1 mouse cellular context compared by ENCODE assay signal in the genomic region with DNA sequence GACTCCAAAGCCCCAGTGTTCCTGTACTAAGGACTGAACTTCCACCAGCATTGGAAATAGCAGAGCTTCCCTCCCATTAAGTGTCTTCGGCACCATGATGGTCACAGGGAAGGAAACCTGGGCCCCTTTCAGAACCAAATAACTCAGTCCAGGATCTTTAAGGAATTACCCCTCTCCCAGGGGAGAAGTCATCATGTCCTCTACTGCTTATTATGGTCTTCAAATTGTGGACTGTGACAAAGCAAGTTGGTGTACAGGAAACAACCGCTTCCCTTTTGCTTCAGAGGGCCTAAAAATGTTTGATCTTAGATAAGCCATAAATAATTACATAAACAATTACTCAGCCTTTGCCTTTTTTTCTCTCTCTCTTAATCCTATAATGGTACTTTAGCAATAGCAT.
TF ChIP-seq lines count a peak whose summit lies in the region.

No protein-coding gene starts in this region.

TF ChIP-seq in MEL, 35 proteins besides CTCF, POLR2A, EP300 and RAD21 (continued from another document):
- TF ChIP-seq SMC3 (IDR thresholded peaks at IDR 0.05; ENCODE audit: low read depth, low read length) (no peak), ZNF384 (IDR thresholded peaks at IDR 0.05; ENCODE audit: low read depth, low read length) (no peak), ZKSCAN1 (IDR thresholded peaks at IDR 0.05; ENCODE audit: low read depth, low read length) (no peak), ZC3H11A (IDR thresholded peaks at IDR 0.05; ENCODE audit: low read depth, low read length) (no peak), GATA1 (IDR thresholded peaks at IDR 0.05; ENCODE audit: low read depth, low read length) (no peak), ELF1 (IDR thresholded peaks at IDR 0.05; ENCODE audit: low read depth, low read length) (no peak), TAL1 (IDR thresholded peaks at IDR 0.05; ENCODE audit: low read length) (no peak), USF1 (IDR thresholded peaks at IDR 0.05; ENCODE audit: low read depth, low read length) (no peak), JUND (IDR thresholded peaks at IDR 0.05; ENCODE audit: low read depth, low read length) (no peak)
